Mouse (Mus musculus): ENCODE results near the gene Cmpk2.

GRCm38 (mm10) chr12:26473746-26474145 is 4.7 kb downstream of the Cmpk2 start:
- no peak for TF ChIP-seq CTCF (IDR thresholded peaks at IDR 0.05; ENCODE audit: extremely low read depth, insufficient read depth, insufficient read length, insufficient replicate concordance)
- no peak for TF ChIP-seq POLR2A (IDR thresholded peaks at IDR 0.05; ENCODE audit: low read depth, low read length)
